Mouse (Mus musculus) cortical plate, adult 2 months (tissue): ENCODE results near the gene Slc9a8. TPM values are rescaled to one million over a fixed set of nuclear protein-coding genes. Genes with fewer than 3 reads are reported as not detected.

Experiments
- H3K27ac ChIP-seq: fragments of 200-500 bp; 2 replicates; pipeline ENCODE4 v1.5.1; 2012; ENCODE audit warnings: low read length, control low read depth, inconsistent platforms; ENCODE audit not compliant: insufficient read depth
- H3K4me1 ChIP-seq: fragments of 200-500 bp; 2 replicates; pipeline ENCODE4 v1.6.1; 2011; ENCODE audit warnings: low read length; ENCODE audit not compliant: control insufficient read depth, insufficient read depth
- H3K4me3 ChIP-seq: fragments of 200-500 bp; 2 replicates; pipeline ENCODE4 v1.5.1; 2011; ENCODE audit warnings: mild to moderate bottlenecking, low read length, control low read depth; ENCODE audit not compliant: insufficient read depth
- CTCF ChIP-seq: fragments of 200-500 bp; IDR thresholded peaks from 2 replicates; pipeline ENCODE4 v1.5.1; 2011; ENCODE audit warnings: mild to moderate bottlenecking, control low read depth, low read length; ENCODE audit not compliant: insufficient read depth; ENCODE audit errors: extremely low read depth
- POLR2A ChIP-seq: fragments of 200-500 bp; IDR thresholded peaks from 2 replicates; pipeline ENCODE4 v1.6.1; 2011; ENCODE audit warnings: mild to moderate bottlenecking, low read length, control low read depth; ENCODE audit not compliant: insufficient read depth; ENCODE audit errors: extremely low read depth
- polyA plus RNA-seq: library from polyadenylated mRNA; depleted of rRNA; stranded (reverse); fragments of >200 nt; gene quantifications from 2 replicates; pipeline ENCODE4 v1.2.3, GENCODE M21; 2012

Slc9a8 gene
- polyA plus RNA-seq, 1 experiment, result 37.9 TPM

DNA sequence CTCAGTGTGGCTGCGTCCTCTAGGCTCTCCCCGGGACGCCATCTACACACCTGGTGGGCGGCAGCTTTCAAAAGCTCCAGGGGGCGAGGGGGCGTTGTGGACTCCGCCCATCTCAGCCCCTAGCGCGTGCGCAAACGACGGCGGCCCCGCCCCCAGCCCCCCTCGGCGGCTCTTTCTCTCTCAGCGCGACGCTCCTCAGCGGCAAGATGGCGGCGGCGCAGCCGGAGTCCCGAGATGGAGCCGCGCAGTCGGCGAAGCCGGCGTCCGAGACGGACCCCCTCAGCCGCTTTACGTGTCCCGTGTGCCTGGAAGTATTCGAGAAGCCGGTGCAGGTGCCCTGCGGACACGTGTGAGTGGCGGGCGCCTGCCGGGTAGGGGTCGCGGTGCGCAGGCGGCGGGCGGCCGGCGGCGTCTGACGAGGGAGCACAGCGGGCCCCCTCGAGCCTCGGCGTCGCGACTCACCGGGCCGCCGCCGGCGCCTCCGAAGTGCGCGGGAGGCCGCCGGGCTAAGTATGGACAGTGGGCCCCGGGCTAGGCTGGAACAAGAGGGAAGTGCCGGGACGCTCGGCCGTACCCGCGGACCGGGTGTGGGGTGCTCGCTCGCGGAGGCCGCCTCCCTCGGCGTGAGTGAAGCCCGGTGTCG, 81.9 kb downstream of the Slc9a8 start:
- Histone ChIP-seq H3K4me3 (peak overlapping the region; percentile 27), H3K4me1 (peaks cover 5% of the 10 kb centered on the region; the same call in 1 of the 2 replicates), H3K27ac (peak overlapping the region; percentile 58)
- TF ChIP-seq CTCF (no peak), POLR2A (0 out of 2 replicates have a peak, but pooled peaks have one; percentile 39)

DNA sequence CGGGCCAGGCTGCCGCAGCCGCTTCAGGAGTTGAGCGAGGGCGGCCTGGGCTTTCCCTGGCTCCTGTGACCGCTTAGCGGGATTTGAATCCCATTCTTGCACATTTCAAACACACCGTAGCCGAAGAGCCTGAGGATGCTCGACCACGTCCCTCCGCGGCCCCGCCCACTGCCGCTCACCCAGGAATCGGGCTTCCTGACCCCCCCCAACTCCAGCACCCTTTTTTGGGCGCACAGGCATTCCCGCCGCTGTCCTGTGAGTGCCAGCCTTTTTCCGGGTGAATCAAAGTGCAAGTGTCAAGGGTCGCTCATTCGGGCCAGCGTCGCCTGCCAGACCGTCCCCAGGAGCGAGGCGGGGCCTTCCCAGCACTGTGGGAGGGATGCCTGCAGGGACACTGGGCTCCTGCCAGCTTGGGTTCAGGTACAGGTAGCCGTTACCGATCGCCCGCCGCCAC, 82.4 kb downstream of the Slc9a8 start:
- H3K27ac ChIP-seq, result peak overlapping the region; percentile 58
- no peak for TF ChIP-seq CTCF
- no peak for TF ChIP-seq POLR2A
- H3K4me3 ChIP-seq, result peak overlapping the region; percentile 27
- peaks cover 5% of the 10 kb centered on the region; the same call in 1 of the 2 replicates for H3K4me1 ChIP-seq

DNA sequence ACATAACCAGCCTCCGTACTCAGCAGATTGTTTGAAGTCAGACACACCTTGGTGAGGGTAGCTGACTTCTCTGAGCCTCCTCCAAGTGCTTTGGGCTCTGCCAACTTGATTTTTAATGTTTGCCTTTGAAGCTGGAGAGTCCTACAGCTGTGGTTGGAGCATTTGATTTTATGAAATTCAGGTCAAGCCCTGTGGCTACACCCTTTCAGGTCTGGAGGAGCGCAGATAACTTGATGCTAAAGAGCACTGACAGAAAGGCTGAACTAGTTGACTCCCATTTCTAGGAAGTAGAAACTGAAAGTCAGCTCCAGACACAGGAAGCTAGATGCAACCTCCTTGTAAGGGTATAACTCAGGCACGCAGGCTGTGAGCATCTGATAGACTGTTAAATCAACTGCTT, 83.6 kb downstream of the Slc9a8 start:
- Histone ChIP-seq H3K4me1 (peaks cover 6% of the 10 kb centered on the region; the same call in 1 of the 2 replicates), H3K4me3 (no peak overlapping the region), H3K27ac (no peak overlapping the region)
- TF ChIP-seq CTCF (no peak), POLR2A (no peak)

DNA sequence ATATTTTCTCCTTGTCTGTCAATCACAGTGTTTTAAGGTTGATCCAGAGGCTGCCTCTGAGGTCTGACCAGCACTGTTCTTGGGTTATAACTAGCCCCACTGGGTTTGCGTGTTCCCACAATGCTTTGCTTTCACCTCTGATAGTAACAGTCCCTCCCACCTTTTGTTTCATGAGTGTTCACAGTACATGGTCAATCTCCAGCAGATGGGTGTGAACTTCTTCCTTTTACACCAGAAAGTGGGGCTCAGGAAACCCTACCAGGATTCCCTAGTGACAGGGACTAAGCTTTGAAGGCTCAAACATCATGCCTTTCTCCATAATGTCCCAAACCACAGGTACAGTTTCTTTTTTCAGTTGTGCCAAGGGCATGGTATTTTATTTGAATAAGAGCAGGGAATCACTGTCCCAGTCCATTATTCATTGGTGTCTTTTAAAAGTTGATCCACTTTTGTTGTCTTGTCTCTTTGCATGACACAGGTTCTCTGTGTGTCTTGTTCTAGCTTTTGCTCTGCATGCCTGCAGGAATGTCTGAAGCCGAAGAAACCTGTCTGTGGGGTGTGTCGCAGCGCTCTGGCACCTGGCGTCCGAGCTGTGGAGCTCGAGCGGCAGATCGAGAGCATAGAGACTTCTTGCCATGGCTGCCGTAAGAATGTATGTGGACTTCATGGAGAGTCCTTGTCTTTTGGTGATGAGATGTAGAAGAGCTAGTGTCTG, 85.2 kb downstream of the Slc9a8 start:
- Histone ChIP-seq H3K4me1 (peaks cover 9% of the 10 kb centered on the region), H3K27ac (no peak overlapping the region), H3K4me3 (no peak overlapping the region)
- TF ChIP-seq POLR2A (no peak), CTCF (no peak)

DNA sequence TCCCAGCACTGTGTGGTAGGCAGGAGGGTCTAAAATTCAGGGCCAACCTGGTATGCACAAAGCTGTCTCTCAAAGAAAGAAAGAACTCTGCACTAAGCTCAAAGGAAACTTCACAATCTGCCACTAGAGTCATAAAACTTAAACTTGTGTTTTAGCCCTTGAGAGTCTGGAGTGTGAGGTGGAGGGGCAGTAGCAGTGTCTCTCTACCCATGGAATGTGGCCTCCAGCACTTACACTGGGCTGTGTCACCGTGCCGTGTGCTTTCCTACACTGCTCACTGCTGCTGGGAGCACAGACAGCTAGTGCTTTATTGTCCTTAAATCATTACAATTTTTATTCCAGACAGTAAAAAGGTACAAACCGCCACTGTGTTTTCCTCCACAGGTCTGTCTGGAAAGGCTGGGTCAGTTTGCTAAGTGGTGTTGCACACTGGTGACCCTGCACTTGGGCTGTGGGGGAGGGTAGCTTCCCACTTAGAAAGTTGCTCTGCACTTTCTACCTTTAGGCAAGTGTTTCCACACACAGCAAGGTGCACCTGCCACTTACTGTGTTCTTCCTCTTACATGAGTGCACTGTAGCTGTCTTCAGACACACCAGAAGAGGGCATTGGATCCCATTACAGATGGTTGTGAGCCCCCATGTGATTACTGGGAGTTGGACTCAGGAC, 86.3 kb downstream of the Slc9a8 start:
- Histone ChIP-seq H3K27ac (no peak overlapping the region), H3K4me1 (peaks cover 9% of the 10 kb centered on the region), H3K4me3 (no peak overlapping the region)
- no peak for TF ChIP-seq POLR2A
- TF ChIP-seq CTCF, result no peak

DNA sequence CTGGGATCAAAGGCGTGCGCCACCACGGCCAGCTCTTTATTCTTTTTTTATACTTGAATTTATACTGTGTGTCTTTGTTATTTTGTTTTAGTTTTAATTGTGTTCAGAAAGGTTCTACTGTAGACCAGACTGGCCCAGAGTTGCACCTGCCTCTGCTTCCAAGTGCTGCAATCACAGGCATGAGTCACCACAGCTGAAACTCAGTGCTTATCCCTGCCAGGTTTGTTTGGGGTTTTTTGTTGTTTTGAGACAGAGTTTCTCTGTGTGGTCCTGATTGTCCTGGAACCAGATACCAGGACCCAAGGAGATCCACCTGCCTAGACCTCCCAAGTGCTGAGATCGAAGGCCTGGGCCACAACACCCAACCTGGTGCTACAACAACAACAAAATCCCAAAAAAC, 87.1 kb downstream of the Slc9a8 start:
- TF ChIP-seq CTCF, result no peak
- TF ChIP-seq POLR2A, result no peak
- no peak overlapping the region for H3K27ac ChIP-seq
- peaks cover 9% of the 10 kb centered on the region for H3K4me1 ChIP-seq
- no peak overlapping the region for H3K4me3 ChIP-seq

DNA sequence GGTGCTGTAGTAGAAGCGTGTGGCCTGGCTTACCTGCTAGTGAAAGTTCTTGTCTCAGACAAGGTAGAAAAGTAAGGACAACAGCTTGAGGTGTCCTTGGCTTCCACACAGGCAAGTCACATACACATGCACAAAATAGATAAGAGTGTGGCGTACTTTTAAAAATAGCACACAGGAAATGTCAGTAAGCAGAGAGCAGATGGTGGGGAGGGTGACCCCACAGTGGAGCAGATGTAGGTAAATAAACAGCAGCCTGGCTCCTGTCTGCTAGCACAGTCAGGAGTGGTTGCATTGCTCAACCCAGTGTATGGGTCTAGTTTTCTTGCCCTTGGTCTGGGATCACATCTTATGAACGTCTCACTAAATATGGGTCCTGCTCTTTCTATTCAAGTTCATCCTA, 89.0 kb downstream of the Slc9a8 start:
- H3K27ac ChIP-seq, result no peak overlapping the region
- TF ChIP-seq CTCF (no peak), POLR2A (no peak)
- H3K4me3 ChIP-seq, result no peak overlapping the region
- H3K4me1 ChIP-seq, result peaks cover 4% of the 10 kb centered on the region

DNA sequence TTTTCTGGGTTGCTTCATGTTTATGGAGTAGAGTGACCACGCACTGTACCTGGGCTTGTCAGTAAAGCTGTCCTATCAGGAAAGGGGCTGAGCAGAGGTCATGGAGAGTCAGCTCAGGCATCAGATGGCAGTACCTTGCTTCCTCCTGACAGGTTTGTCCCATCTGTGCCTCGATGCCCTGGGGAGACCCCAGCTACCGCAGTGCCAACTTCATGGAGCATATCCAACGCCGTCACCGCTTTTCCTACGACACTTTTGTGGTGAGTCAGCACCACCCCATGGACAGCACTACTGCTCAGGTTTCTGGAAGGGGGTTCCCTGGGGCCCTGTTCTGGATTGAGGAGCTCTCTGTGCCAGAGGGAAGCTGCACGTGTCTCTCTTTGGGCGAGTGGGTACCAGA, 90.9 kb downstream of the Slc9a8 start:
- no peak for TF ChIP-seq CTCF
- TF ChIP-seq POLR2A, result no peak
- H3K4me3 ChIP-seq, result no peak overlapping the region
- peaks cover 4% of the 10 kb centered on the region for H3K4me1 ChIP-seq
- H3K27ac ChIP-seq, result no peak overlapping the region

DNA sequence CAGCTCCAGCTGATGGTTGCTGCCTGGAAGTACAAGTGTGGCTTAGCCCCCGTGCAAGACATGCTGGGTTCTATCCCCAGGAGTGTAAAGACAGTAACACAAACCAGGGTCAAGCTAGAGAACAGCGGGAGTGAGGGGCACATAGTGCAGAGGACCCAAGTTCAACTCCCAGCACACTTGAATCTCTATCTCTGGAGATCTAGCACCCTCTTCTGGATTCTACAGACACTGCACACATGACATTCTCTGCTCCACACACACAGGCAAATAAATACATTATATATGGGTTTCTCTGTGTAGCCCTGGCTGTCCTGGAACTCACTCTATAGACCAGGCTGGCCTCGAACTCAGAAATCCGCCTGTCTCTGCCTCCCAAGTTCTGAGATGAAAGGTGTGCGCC, 91.5 kb downstream of the Slc9a8 start:
- Histone ChIP-seq H3K4me3 (no peak overlapping the region), H3K4me1 (peaks cover 4% of the 10 kb centered on the region), H3K27ac (no peak overlapping the region)
- TF ChIP-seq CTCF (peak; percentile 27; the same call in 1 of the 2 replicates), POLR2A (no peak)
